Mouse (Mus musculus) brain, embryonic 14.5 days (tissue): ENCODE results near the gene Tprg.

Experiments used
- CTCF ChIP-seq: fragments of 200-500 bp; IDR thresholded peaks from 2 replicates; pipeline ENCODE4 v1.5.1; 2012; ENCODE audit warnings: inconsistent platforms, mild to moderate bottlenecking, moderate library complexity, borderline replicate concordance; ENCODE audit not compliant: insufficient read depth, insufficient read length; ENCODE audit errors: extremely low read depth
- POLR2A ChIP-seq: fragments of 200-500 bp; IDR thresholded peaks from 2 replicates; pipeline ENCODE4 v1.6.1; 2012; ENCODE audit warnings: mild to moderate bottlenecking, inconsistent platforms, borderline replicate concordance; ENCODE audit not compliant: poor library complexity, insufficient read depth, insufficient read length, severe bottlenecking; ENCODE audit errors: extremely low read depth

DNA sequence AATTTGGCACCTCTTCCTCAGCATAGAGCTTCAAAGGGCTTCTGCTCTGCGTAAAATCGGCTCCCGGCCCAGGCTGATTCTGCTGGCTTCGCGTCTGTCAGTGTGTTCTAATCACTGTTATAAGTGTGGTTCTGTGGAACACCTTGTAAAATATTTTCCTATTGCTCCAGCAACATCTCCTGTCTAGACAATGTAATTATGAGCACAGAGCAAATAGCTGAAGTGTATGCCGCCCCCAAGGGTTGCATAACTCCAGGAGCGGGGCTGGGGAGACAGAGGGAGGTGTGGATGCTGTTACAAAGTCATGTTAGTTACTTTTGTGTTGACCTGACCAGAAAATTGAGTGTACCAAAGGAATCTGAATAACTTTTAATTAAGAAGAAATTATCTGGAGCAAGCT lies 81.2 kb downstream of the Tprg start:
- TF ChIP-seq POLR2A (no peak), CTCF (no peak)
